Mouse (Mus musculus): Measurements from ENCODE around the gene Prkaa2. TPM values are rescaled to one million over a fixed set of nuclear protein-coding genes. Genes with fewer than 3 reads are reported as not detected.

Gene Prkaa2
- polyA plus RNA-seq, 1 experiment from 2014 or later: 0.99 TPM

DNA sequence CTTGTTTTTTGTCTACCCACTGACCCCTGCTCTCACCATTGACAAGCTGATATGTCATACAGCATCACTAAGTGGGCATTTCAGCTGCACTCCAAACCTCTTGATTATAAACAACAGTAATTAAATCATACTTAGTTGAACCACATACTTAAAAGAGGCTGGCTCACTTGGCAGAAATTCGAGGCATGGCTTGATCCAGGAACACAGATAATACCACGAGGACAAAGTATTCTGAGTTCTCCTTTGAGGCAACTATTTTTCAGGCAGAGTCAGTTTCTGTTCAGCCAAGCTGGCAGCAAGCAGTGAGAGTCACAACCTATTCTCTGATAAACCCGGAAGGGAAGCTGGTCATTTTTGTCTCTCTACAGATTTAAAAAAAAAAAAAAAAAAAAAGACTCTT, 119.0 kb downstream of the Prkaa2 start:
- Histone ChIP-seq H3K27me3 (replicated peaks; ENCODE audit: control insufficient read depth, insufficient read depth, low read length) (no peaks in the 10 kb centered on the region), H3K4me1 (replicated peaks; ENCODE audit: control insufficient read depth, insufficient read depth, low read length) (no peaks in the 10 kb centered on the region; the same call in 1 of the 2 replicates), H3K4me2 (no peak overlapping the region), H3K27ac (ENCODE audit: low read depth, low read length) (no peak overlapping the region), H3K9ac (ENCODE audit: low read depth, low read length) (no peak overlapping the region), H3K4me3 (ENCODE audit: low read depth, low read length) (no peak overlapping the region), H3K9me3 (ENCODE audit: control insufficient read depth, low read length) (no peaks in the 10 kb centered on the region), H3K36me3 (ENCODE audit: control insufficient read depth, insufficient read depth, low read length) (no peaks in the 10 kb centered on the region)
- DNase-seq (ENCODE audit: low spot score) (no peak), ATAC-seq (replicated peaks; ENCODE audit: low FRiP score) (no peak)
- WGBS: 83% methylated on average over 3 of the region's 3 CpGs

- WGBS: 88% methylated on average over 6 of the region's 6 CpGs
- H3K4me2 ChIP-seq: no peak overlapping the region
- no peak overlapping the region for H3K27ac ChIP-seq (ENCODE audit: low read depth, low read length)
- H3K4me1 ChIP-seq (replicated peaks; ENCODE audit: control insufficient read depth, insufficient read depth, low read length): no peaks in the 10 kb centered on the region; the same call in 1 of the 2 replicates
- H3K9ac ChIP-seq (ENCODE audit: low read depth, low read length): no peak overlapping the region
- ATAC-seq (replicated peaks; ENCODE audit: low FRiP score): no peak
- DNase-seq (ENCODE audit: low spot score): no peak
- no peaks in the 10 kb centered on the region for H3K9me3 ChIP-seq (ENCODE audit: control insufficient read depth, low read length)
- H3K4me3 ChIP-seq (ENCODE audit: low read depth, low read length): no peak overlapping the region
- H3K27me3 ChIP-seq (replicated peaks; ENCODE audit: control insufficient read depth, insufficient read depth, low read length): no peaks in the 10 kb centered on the region
- H3K36me3 ChIP-seq (ENCODE audit: control insufficient read depth, insufficient read depth, low read length): no peaks in the 10 kb centered on the region
Observed at GRCm38 (mm10) chr4:104990016-104990415, 119.7 kb downstream of the Prkaa2 start.

DNA sequence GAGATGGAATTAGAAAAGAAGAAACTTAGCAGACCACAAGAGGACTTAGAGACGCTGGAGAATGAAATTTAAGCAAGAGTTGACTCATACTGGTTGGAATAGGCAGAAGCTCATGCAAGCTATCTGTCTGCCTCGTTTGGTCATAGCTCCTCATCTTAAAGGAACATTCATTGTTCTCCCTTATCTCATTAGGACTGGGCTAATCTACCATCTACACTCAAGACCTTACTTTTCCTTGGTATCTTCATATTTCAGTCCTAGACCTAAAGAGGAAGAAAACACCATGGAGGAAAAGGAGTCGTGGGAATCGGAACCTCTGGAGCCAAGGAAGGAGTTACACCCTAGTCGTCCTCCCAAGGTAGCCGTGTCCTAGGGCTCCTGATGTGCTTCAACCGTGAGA, 121.0 kb downstream of the Prkaa2 start:
- ATAC-seq (replicated peaks; ENCODE audit: low FRiP score) (no peak), DNase-seq (ENCODE audit: low spot score) (no peak)
- Histone ChIP-seq H3K4me1 (replicated peaks; ENCODE audit: control insufficient read depth, insufficient read depth, low read length) (no peaks in the 10 kb centered on the region; the same call in 1 of the 2 replicates), H3K9ac (ENCODE audit: low read depth, low read length) (no peak overlapping the region), H3K27ac (ENCODE audit: low read depth, low read length) (no peak overlapping the region), H3K36me3 (ENCODE audit: control insufficient read depth, insufficient read depth, low read length) (no peaks in the 10 kb centered on the region), H3K27me3 (replicated peaks; ENCODE audit: control insufficient read depth, insufficient read depth, low read length) (no peaks in the 10 kb centered on the region), H3K9me3 (ENCODE audit: control insufficient read depth, low read length) (no peaks in the 10 kb centered on the region), H3K4me3 (ENCODE audit: low read depth, low read length) (no peak overlapping the region), H3K4me2 (no peak overlapping the region)
- WGBS: 81% methylated on average over 7 of the region's 7 CpGs

DNA sequence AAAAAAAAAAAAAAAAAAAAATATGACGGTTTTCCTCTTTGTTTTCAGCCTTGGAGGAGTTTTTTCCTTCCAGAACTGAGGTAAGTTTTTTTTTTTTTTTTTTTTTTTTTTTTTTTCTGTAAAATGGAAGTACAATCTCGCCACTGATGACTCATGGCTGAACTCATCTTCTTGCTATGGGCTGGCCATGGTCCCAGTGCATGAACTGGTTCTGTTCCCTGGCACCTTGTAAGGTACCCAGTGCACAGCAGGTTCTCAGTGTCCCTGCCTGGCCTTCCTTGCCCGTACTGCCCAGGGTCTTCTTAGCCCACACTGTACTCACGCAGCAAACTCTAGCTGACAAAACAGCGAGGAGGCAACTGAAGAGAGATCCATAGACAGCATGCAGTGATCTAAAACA, 121.6 kb downstream of the Prkaa2 start:
- Histone ChIP-seq H3K36me3 (ENCODE audit: control insufficient read depth, insufficient read depth, low read length) (no peaks in the 10 kb centered on the region), H3K27me3 (replicated peaks; ENCODE audit: control insufficient read depth, insufficient read depth, low read length) (no peaks in the 10 kb centered on the region), H3K9ac (ENCODE audit: low read depth, low read length) (no peak overlapping the region), H3K4me2 (no peak overlapping the region), H3K4me3 (ENCODE audit: low read depth, low read length) (no peak overlapping the region), H3K4me1 (replicated peaks; ENCODE audit: control insufficient read depth, insufficient read depth, low read length) (no peaks in the 10 kb centered on the region), H3K9me3 (ENCODE audit: control insufficient read depth, low read length) (no peaks in the 10 kb centered on the region), H3K27ac (ENCODE audit: low read depth, low read length) (no peak overlapping the region)
- DNase-seq (ENCODE audit: low spot score) (no peak), ATAC-seq (replicated peaks; ENCODE audit: low FRiP score) (no peak)
- WGBS: 79% methylated on average over 5 of the region's 5 CpGs

- DNase-seq (ENCODE audit: low spot score) (no peak), ATAC-seq (replicated peaks; ENCODE audit: low FRiP score) (no peak)
- H3K4me2 ChIP-seq: no peak overlapping the region
- H3K36me3 ChIP-seq (ENCODE audit: control insufficient read depth, insufficient read depth, low read length): no peaks in the 10 kb centered on the region
- no peak overlapping the region for H3K9ac ChIP-seq (ENCODE audit: low read depth, low read length)
- WGBS: 76% methylated on average over 7 of the region's 7 CpGs
- H3K9me3 ChIP-seq (ENCODE audit: control insufficient read depth, low read length): no peaks in the 10 kb centered on the region
- H3K4me1 ChIP-seq (replicated peaks; ENCODE audit: control insufficient read depth, insufficient read depth, low read length): no peaks in the 10 kb centered on the region
- no peak overlapping the region for H3K27ac ChIP-seq (ENCODE audit: low read depth, low read length)
- no peak overlapping the region for H3K4me3 ChIP-seq (ENCODE audit: low read depth, low read length)
- no peaks in the 10 kb centered on the region for H3K27me3 ChIP-seq (replicated peaks; ENCODE audit: control insufficient read depth, insufficient read depth, low read length)
Observed at GRCm38 (mm10) chr4:104987631-104988030, 122.1 kb downstream of the Prkaa2 start.

DNA sequence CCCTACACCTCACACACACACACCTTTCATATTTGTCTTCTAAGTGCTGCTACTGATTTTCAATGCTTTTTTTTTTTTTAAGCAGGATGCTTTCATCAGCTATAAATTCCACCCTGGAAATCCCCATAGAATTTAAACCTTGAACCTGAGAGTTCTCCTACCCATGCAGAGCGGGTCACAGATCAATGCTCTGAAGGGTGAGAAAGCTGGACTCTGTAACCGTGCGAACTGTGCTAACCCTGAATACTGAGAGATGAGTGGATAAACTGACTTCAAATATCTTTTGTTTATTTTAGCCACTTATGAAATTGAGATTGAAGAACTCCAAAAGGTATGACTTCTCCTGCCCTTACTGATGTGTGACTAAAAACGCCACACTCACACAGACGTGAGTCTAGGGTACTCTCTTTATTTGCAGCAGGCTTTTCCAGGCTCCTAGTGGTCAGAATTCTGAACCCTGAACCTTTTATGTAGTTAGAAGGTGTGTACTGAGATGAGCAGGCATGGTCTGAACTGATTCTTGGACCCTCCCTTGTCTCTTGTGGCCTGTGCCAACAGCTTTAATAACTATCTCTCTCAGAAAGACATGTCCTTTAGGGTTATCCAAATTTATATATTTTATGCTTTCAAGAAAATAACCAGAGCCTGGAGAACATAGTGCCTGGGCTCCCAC, 123.6 kb downstream of the Prkaa2 start:
- DNase-seq (ENCODE audit: low spot score) (no peak), ATAC-seq (replicated peaks; ENCODE audit: low FRiP score) (no peak)
- no peaks in the 10 kb centered on the region for H3K36me3 ChIP-seq (ENCODE audit: control insufficient read depth, insufficient read depth, low read length)
- no peaks in the 10 kb centered on the region for H3K27me3 ChIP-seq (replicated peaks; ENCODE audit: control insufficient read depth, insufficient read depth, low read length)
- no peak overlapping the region for H3K27ac ChIP-seq (ENCODE audit: low read depth, low read length)
- 76% methylated on average over 5 of the region's 5 CpGs for WGBS
- no peak overlapping the region for H3K4me2 ChIP-seq
- no peaks in the 10 kb centered on the region for H3K9me3 ChIP-seq (ENCODE audit: control insufficient read depth, low read length)
- H3K4me1 ChIP-seq (replicated peaks; ENCODE audit: control insufficient read depth, insufficient read depth, low read length): no peaks in the 10 kb centered on the region
- H3K4me3 ChIP-seq (ENCODE audit: low read depth, low read length): no peak overlapping the region
- no peak overlapping the region for H3K9ac ChIP-seq (ENCODE audit: low read depth, low read length)

Other genes starting within 250 kb of the Prkaa2 start
- gene C8a, start 233.5 kb downstream of the Prkaa2 start, polyA plus RNA-seq (2014; fragmentation: Nextera tagmentation; extraction: Ambion mirVana): 7.5 and 8.7 TPM in 2 replicates
- gene Fyb2, start 196.4 kb downstream of the Prkaa2 start, polyA plus RNA-seq (2014; fragmentation: Nextera tagmentation; extraction: Ambion mirVana): 0.08 and 0.10 TPM in 2 replicates
- 29.5 TPM in 2 replicates for gene Plpp3, start 47.5 kb upstream of the Prkaa2 start, polyA plus RNA-seq (2014; fragmentation: Nextera tagmentation; extraction: Ambion mirVana)